15 mouse cellular contexts compared by ENCODE assay signal in the genomic region with DNA sequence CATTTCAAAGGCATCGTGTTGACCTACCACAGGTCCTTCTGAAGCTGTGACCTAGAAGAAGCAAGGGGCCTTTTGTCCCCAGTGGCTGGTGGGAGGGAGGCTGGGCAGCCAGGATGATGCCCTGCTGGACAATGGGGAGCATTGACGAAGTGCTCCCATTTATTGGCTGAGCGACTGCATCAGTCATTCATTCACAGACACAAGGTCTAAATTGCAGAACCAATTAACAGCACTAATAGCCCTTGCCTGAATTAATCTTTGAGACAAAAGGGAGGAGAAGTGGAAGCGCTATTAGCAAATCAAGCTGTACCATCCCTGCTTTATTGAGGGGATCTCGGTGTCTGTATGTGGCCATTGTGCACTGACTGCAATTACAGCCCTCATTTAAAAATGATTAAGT. TPM values are rescaled to one million over a fixed set of nuclear protein-coding genes. Genes with fewer than 3 reads are reported as not detected.
DNase-seq lines count a peak whose midpoint lies in the region; ATAC-seq lines count a peak whose summit lies in the region.
"Had no signal": no experiment of that assay in that cellular context is flagged by ENCODE, and none has a peak within 500 bp of the region (broad histone marks: within the 10 kb centered on the region; RNA-seq: fewer than 3 reads in every experiment).

No protein-coding gene starts in this region.

- no peak overlapping the region for H3K4me3 ChIP-seq in forebrain, embryonic 11.5 days (ENCODE audit: low read depth, low read length)
- no peak overlapping the region for H3K4me3 ChIP-seq in forebrain, embryonic 10.5 days
- H3K4me3 ChIP-seq in neural tube, embryonic 11.5 days (ENCODE audit: low read depth, low read length), result no peak overlapping the region
- H3K4me3 ChIP-seq: intestine, embryonic 15.5 days had no signal

- no peaks in the 10 kb centered on the region for H3K36me3 ChIP-seq in forebrain, embryonic 11.5 days (ENCODE audit: control insufficient read depth, insufficient read depth, low read length)
- H3K36me3 ChIP-seq in forebrain, embryonic 10.5 days (replicated peaks), result no peaks in the 10 kb centered on the region
- H3K36me3 ChIP-seq in neural tube, embryonic 11.5 days (ENCODE audit: control insufficient read depth, insufficient read depth, low read length), result no peaks in the 10 kb centered on the region
- H3K36me3 ChIP-seq: intestine, embryonic 15.5 days had no signal

- peak; percentile 79 for DNase-seq in forebrain, embryonic 11.5 days (ENCODE audit: low spot score)
- no peak for DNase-seq in forebrain, embryonic 10.5 days (ENCODE audit: extremely low spot score, low spot score)
- peak; percentile 28 for DNase-seq in neural tube, embryonic 11.5 days (ENCODE audit: low spot score)
- DNase-seq in neural tube, embryonic 10.5 days (ENCODE audit: extremely low spot score, low spot score), result no peak
- DNase-seq in layer of hippocampus, adult 8-10 months (ENCODE audit: low spot score in 2 of 2), result peak; percentile 44 to 77
- peak; percentile 24 for DNase-seq in retina, postnatal 7 days (ENCODE audit: low read depth, low spot score)
- no peak for DNase-seq in adrenal gland, adult (ENCODE audit: inconsistent age in 2 of 2, low spot score in 1 of 2)
- no peak for DNase-seq in kidney, adult 18-20 months
- DNase-seq: cerebellum, postnatal 25 days; lung, embryonic 14.5 days had no signal

- peak; percentile 83 for ATAC-seq in forebrain, embryonic 11.5 days (replicated peaks; ENCODE audit: low FRiP score)
- ATAC-seq in neural tube, embryonic 11.5 days (ENCODE audit: insufficient read depth, low FRiP score, low TSS enrichment), result no peak; the same call in 1 of the 2 replicates
- ATAC-seq: intestine, embryonic 15.5 days; Patski had no signal

- H3K9ac ChIP-seq in forebrain, embryonic 11.5 days (ENCODE audit: low read length), result no peak overlapping the region
- H3K9ac ChIP-seq in neural tube, embryonic 11.5 days (ENCODE audit: low read length), result no peak overlapping the region
- H3K9ac ChIP-seq: intestine, embryonic 15.5 days; lung, embryonic 14.5 days had no signal

- peaks cover 2% of the 10 kb centered on the region; the same call in 1 of the 2 replicates for H3K27me3 ChIP-seq in forebrain, embryonic 11.5 days (ENCODE audit: control insufficient read depth, insufficient read depth, low read length)
- peaks cover 26% of the 10 kb centered on the region for H3K27me3 ChIP-seq in forebrain, embryonic 10.5 days (ENCODE audit: poor library complexity, severe bottlenecking)
- no peaks in the 10 kb centered on the region for H3K27me3 ChIP-seq in neural tube, embryonic 11.5 days (ENCODE audit: control insufficient read depth, insufficient read depth, low read length)
- H3K27me3 ChIP-seq: intestine, embryonic 15.5 days had no signal

- no peak overlapping the region for H3K4me2 ChIP-seq in forebrain, embryonic 11.5 days (ENCODE audit: low read depth, low read length, severe bottlenecking)
- no peak overlapping the region for H3K4me2 ChIP-seq in neural tube, embryonic 11.5 days (ENCODE audit: low read depth)
- H3K4me2 ChIP-seq: intestine, embryonic 15.5 days; lung, embryonic 14.5 days had no signal

- no peaks in the 10 kb centered on the region for H3K4me1 ChIP-seq in forebrain, embryonic 11.5 days (replicated peaks; ENCODE audit: control insufficient read depth, insufficient read depth, low read length)
- peaks cover 27% of the 10 kb centered on the region for H3K4me1 ChIP-seq in forebrain, embryonic 10.5 days
- no peaks in the 10 kb centered on the region for H3K4me1 ChIP-seq in neural tube, embryonic 11.5 days (ENCODE audit: control insufficient read depth, insufficient read depth, low read length)
- H3K4me1 ChIP-seq: intestine, embryonic 15.5 days had no signal

- 26% methylated on average over 5 of the region's 5 CpGs for WGBS in forebrain, embryonic 11.5 days
- 47% methylated on average over 5 of the region's 5 CpGs for whole genome bisulfite sequencing in forebrain, embryonic 10.5 days
- 36% methylated on average over 5 of the region's 5 CpGs for whole genome bisulfite sequencing in neural tube, embryonic 11.5 days

- no peak overlapping the region for H3K27ac ChIP-seq in forebrain, embryonic 11.5 days (ENCODE audit: low read depth, low read length)
- no peak overlapping the region for H3K27ac ChIP-seq in forebrain, embryonic 10.5 days
- H3K27ac ChIP-seq in neural tube, embryonic 11.5 days (ENCODE audit: low read depth, low read length), result no peak overlapping the region
- H3K27ac ChIP-seq: intestine, embryonic 15.5 days had no signal

- H3K9me3 ChIP-seq in forebrain, embryonic 11.5 days (ENCODE audit: control insufficient read depth, low read length), result no peaks in the 10 kb centered on the region
- H3K9me3 ChIP-seq in forebrain, embryonic 10.5 days, result no peaks in the 10 kb centered on the region; the same call in 1 of the 2 replicates
- H3K9me3 ChIP-seq in neural tube, embryonic 11.5 days (ENCODE audit: control insufficient read depth, low read length), result no peaks in the 10 kb centered on the region
- H3K9me3 ChIP-seq: intestine, embryonic 15.5 days had no signal

RNA-seq across cellular contexts. Expression of a gene that starts 27.5 kb away (rescaled TPM):
- not detected in 2 replicates for polyA plus RNA-seq in forebrain, embryonic 11.5 days (2014; fragmentation: Nextera tagmentation; extraction: Ambion mirVana)
- 0.16 TPM in 1 of 2 replicates, not detected in the other for polyA plus RNA-seq in forebrain, embryonic 10.5 days (2016; fragmentation: Nextera tagmentation; extraction: Ambion mirVana)
- polyA plus RNA-seq in neural tube, embryonic 11.5 days (2014; fragmentation: Nextera tagmentation; extraction: Ambion mirVana), result not detected in 2 replicates
- total RNA-seq in layer of hippocampus, adult 8-10 months (2022), result not detected
- total RNA-seq: adrenal gland, postnatal 4 days had no signal
- polyA plus RNA-seq: heart, embryonic 14.5 days; limb, embryonic 11.5 days; Patski had no signal

Comparison
In these comparisons a context has a peak if more than half of its experiments do, and no peak if none do; other contexts are left out.
1. DNase-seq: peak in forebrain, embryonic 11.5 days (single experiment), neural tube, embryonic 11.5 days (single experiment), layer of hippocampus, adult 8-10 months (2 of 2) and retina, postnatal 7 days (single experiment); none in forebrain, embryonic 10.5 days (single experiment), neural tube, embryonic 10.5 days (single experiment), adrenal gland, adult (0 of 2) and kidney, adult 18-20 months (single experiment).